Mouse (Mus musculus): ENCODE measurements around the gene Gm7970.
"Not testable (repeated sequence)": the region's sequence is repeated elsewhere in the genome, so short reads cannot be mapped to it uniquely, and the experiment has no call there.

Gm7970 gene

DNA sequence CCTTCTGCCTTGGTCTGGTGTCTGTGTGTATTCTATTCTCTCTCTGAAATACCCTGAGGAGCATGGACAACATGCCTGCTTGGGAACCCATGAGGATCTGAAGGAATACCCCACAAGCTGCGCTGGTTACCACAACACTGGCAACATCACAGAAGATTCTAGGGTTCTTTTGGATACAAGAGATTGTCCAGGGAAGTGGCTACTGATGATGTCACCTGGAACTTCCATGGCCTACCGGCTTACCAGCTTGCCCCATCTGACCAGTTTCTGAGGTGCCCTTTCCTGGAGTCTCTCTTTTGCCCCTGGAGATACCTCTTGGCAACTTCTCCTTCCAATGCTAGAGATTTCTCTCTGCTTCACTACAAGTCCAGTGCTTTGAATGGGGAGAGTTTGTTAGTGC is at the start of gene Gm7970:
Gene Gm7970, minus strand, starts transcription at position 101 of the 400 bp plus-strand sequence.
- not testable (repeated sequence) for DNase-seq

DNA sequence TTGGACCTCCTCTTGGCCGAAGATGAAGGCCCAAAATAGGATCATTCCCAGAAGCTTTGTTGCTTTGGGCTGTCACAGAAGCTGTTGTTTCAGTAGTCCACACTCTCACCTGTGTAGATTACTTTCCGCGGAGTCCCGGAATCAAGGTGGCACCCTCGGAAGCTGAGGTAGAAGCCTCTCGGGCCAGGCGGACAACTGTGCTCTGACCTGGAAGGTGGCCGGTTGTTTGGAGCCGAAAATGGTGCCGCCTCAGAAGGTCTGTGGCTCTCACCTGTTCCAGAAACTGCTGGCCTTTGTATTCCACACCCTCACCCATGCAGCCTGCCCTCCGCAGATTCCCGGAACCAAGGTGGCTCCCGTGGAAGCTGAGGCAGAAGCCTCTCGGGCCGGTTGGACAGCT is 45.6 kb upstream of the Gm7970 start:
- not testable (repeated sequence) for DNase-seq

DNA sequence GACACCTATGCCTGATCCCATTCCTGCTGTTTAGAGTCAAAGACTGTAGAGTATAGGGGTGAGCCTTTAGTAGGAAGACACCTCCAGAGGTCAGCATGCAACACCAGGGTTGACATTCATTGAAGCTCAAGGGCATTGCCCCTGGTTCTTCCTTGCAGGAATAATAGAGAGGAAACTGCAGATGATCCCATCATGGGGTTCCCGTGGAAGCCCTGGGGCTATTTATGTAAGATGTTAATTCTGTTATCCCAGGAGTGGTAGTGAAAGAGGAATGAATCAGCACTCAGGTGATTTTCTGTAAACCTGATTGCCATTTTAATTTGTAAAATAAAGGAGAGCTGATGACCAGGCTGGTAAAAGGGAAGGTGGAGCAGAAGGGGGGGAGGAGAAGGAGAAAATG is 31.0 kb upstream of the Gm7970 start:
- DNase-seq, result not testable (repeated sequence)

DNA sequence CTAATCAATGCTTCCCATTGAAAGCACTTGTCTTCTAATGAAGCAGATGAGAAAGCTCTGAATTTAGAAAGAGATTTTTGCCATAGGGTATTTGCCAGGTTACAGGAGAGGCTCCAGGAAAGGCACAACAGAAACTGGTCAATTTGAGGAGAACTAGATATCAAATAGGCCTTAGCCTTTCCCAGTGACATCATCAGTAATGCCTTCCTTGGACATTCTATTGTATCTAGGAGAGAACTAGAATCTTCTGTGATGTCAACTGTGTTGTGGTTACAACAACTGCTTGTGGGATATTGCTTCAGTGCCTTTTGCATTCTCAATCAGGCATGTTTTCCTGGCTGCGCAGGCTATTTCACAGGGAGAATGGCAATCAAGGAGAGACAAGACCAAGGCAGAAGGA is 17.5 kb upstream of the Gm7970 start, which contains the start of gene 1700049E17Rik2:
Gene 1700049E17Rik2, plus strand, starts transcription at position 301 of the 400 bp plus-strand sequence.
- not testable (repeated sequence) for DNase-seq

DNA sequence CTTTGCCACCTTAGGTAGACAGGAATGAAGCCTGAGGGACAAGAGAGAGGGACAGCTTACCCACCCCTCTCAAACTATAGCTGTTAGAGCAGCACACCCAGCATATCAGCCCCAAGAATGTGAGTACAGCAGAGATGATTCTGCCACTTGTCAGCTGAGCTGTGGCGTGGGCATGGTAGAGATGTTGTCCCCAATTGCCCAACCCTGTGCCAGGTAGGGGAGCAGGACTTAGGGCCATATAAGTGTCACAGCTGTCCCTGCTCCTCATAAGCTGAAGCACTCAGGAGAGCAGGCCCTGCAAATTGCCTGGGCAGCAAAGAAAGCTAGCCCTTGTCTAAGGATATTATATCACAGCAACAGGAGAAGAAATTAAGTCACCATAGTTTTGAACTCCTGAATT is 30.7 kb downstream of the Gm7970 start:
- DNase-seq, result not testable (repeated sequence)

GRCm38 (mm10) chr14:41520683-41521082 is 34.7 kb downstream of the Gm7970 start:
- DNase-seq, result not testable (repeated sequence)

Measured in lung, postnatal 14 days (tissue).